In genomic region chr15:93265728-93266127, GRCm38 (mm10) we compare ENCODE assay signal across 8 mouse cellular contexts. TPM values are rescaled to one million over a fixed set of nuclear protein-coding genes. Genes with fewer than 3 reads are reported as not detected.
DNase-seq lines count a peak whose midpoint lies in the region; ATAC-seq lines count a peak whose summit lies in the region.

No protein-coding gene starts in this region.

- WGBS in hindbrain, embryonic 14.5 days = 46% methylated on average over 2 of the region's 2 CpGs
- 58% methylated on average over 2 of the region's 2 CpGs for WGBS in hindbrain, embryonic 11.5 days
- 63% methylated on average over 2 of the region's 2 CpGs for WGBS in midbrain, embryonic 13.5 days

- H3K27ac ChIP-seq in hindbrain, embryonic 14.5 days = no peak overlapping the region
- no peak overlapping the region for H3K27ac ChIP-seq in hindbrain, embryonic 11.5 days (ENCODE audit: low read depth, low read length)
- no peak overlapping the region for H3K27ac ChIP-seq in midbrain, embryonic 13.5 days

- H3K36me3 ChIP-seq in hindbrain, embryonic 14.5 days (replicated peaks; ENCODE audit: control insufficient read depth, insufficient read depth) = peaks cover 6% of the 10 kb centered on the region
- no peaks in the 10 kb centered on the region for H3K36me3 ChIP-seq in hindbrain, embryonic 11.5 days (ENCODE audit: control insufficient read depth, insufficient read depth, low read length)
- peaks cover 15% of the 10 kb centered on the region for H3K36me3 ChIP-seq in midbrain, embryonic 13.5 days

- DNase-seq in hindbrain, embryonic 14.5 days (ENCODE audit: low spot score) = peak; percentile 75
- DNase-seq in hindbrain, embryonic 11.5 days (ENCODE audit: low spot score) = no peak
- DNase-seq in CD8-positive naive resting alpha-beta T cell, adult 2 months (ENCODE audit: low read depth in 2 of 2, low spot score in 2 of 2) = peak; percentile 19 to 45
- peak; percentile 73 for DNase-seq in adrenal gland, adult 2 months
- peak; percentile 48 for DNase-seq in gastrocnemius, postnatal 10 days
- peak; percentile 48 to 82 for DNase-seq in layer of hippocampus, postnatal 14 days (ENCODE audit: low spot score in 2 of 2)
- peak; percentile 50 for DNase-seq in right cerebral cortex, postnatal 14 days

- no peaks in the 10 kb centered on the region for H3K27me3 ChIP-seq in hindbrain, embryonic 14.5 days (ENCODE audit: control insufficient read depth, insufficient read depth, low read length)
- H3K27me3 ChIP-seq in hindbrain, embryonic 11.5 days (ENCODE audit: control insufficient read depth, insufficient read depth, low read length) = no peaks in the 10 kb centered on the region
- H3K27me3 ChIP-seq in midbrain, embryonic 13.5 days = no peaks in the 10 kb centered on the region

- ATAC-seq in hindbrain, embryonic 14.5 days (ENCODE audit: low FRiP score) = no peak
- ATAC-seq in hindbrain, embryonic 11.5 days (ENCODE audit: low FRiP score) = no peak
- ATAC-seq in midbrain, embryonic 13.5 days = no peak

- H3K4me1 ChIP-seq in hindbrain, embryonic 14.5 days (replicated peaks; ENCODE audit: control insufficient read depth, insufficient read depth, low read length) = no peaks in the 10 kb centered on the region
- H3K4me1 ChIP-seq in hindbrain, embryonic 11.5 days (replicated peaks; ENCODE audit: control insufficient read depth, insufficient read depth, low read length) = no peaks in the 10 kb centered on the region
- H3K4me1 ChIP-seq in midbrain, embryonic 13.5 days (replicated peaks) = 0 out of 2 replicates have a peak, but pooled peaks cover 13% of the 10 kb centered on the region

- no peak overlapping the region for H3K4me3 ChIP-seq in hindbrain, embryonic 14.5 days (replicated peaks; ENCODE audit: low read length)
- H3K4me3 ChIP-seq in hindbrain, embryonic 11.5 days (ENCODE audit: low read depth, low read length) = no peak overlapping the region
- H3K4me3 ChIP-seq in midbrain, embryonic 13.5 days (replicated peaks) = no peak overlapping the region

- H3K4me2 ChIP-seq in hindbrain, embryonic 14.5 days (replicated peaks) = no peak overlapping the region
- H3K4me2 ChIP-seq in hindbrain, embryonic 11.5 days (replicated peaks; ENCODE audit: low read depth, low read length) = no peak overlapping the region
- no peak overlapping the region for H3K4me2 ChIP-seq in midbrain, embryonic 13.5 days (replicated peaks)

- H3K9ac ChIP-seq in hindbrain, embryonic 14.5 days = no peak overlapping the region
- H3K9ac ChIP-seq in hindbrain, embryonic 11.5 days (ENCODE audit: low read depth, low read length) = no peak overlapping the region
- H3K9ac ChIP-seq in midbrain, embryonic 13.5 days (replicated peaks) = no peak overlapping the region

- no peaks in the 10 kb centered on the region for H3K9me3 ChIP-seq in hindbrain, embryonic 14.5 days (ENCODE audit: control insufficient read depth, low read length)
- H3K9me3 ChIP-seq in hindbrain, embryonic 11.5 days (ENCODE audit: control insufficient read depth, low read length) = no peaks in the 10 kb centered on the region
- H3K9me3 ChIP-seq in midbrain, embryonic 13.5 days = no peaks in the 10 kb centered on the region

RNA-seq across cellular contexts. Expression of gene Gxylt1, which starts 9.3 kb away (rescaled TPM):
- 6.5 and 7.3 TPM in 2 replicates for polyA plus RNA-seq in hindbrain, embryonic 14.5 days (2014; fragmentation: Nextera tagmentation; extraction: Ambion mirVana)
- polyA plus RNA-seq in hindbrain, embryonic 11.5 days (2014; fragmentation: Nextera tagmentation; extraction: Ambion mirVana) = 13.5 and 16.2 TPM in 2 replicates
- total RNA-seq in adrenal gland, adult 2 months (2021) = 10 to 100 TPM; 22.5 to 46.4 TPM
- 1.2 and 2.2 TPM in 2 replicates for polyA plus RNA-seq in adrenal gland, adult 2 months (2012; rRNA removed)
- 1 to 10 TPM; 8.4 to 9.4 TPM for total RNA-seq in gastrocnemius, postnatal 10 days (2021)
- total RNA-seq in layer of hippocampus, postnatal 14 days (2021) = 1 to 10 TPM; 9.1 to 10.0 TPM
- polyA plus RNA-seq in midbrain, embryonic 13.5 days (2015; fragmentation: Nextera tagmentation; extraction: Ambion mirVana) = 8.7 and 9.3 TPM in 2 replicates
